Mouse (Mus musculus) lung, postnatal 0 days (tissue): Measurements from ENCODE around the gene Rplp0. TPM values are rescaled to one million over a fixed set of nuclear protein-coding genes. Genes with fewer than 3 reads are reported as not detected.

Experiments
- ATAC-seq: fragments of 200-750 bp; cut with Nextera tagmentation; 2 replicates; pipeline ENCODE4 v1.8.0; 2017; ENCODE audit warnings: moderate library complexity
- DNase-seq: peaks from one replicate; pipeline ENCODE4 v3.0.0-alpha.2; 2016; ENCODE audit warnings: low spot score
- H3K27ac ChIP-seq: fragments of 300-500 bp; sonication (generic); 2 replicates; pipeline ENCODE4 v1.5.1; 2014; ENCODE audit warnings: antibody characterized with exemption, mild to moderate bottlenecking, low read length, mixed read lengths
- H3K27me3 ChIP-seq: fragments of 300-500 bp; sonication (generic); replicated peaks from 2 replicates; pipeline ENCODE4 v1.6.1; 2014; ENCODE audit warnings: low read length, mixed read lengths; ENCODE audit not compliant: insufficient read depth
- H3K36me3 ChIP-seq: fragments of 300-500 bp; sonication (generic); 2 replicates; pipeline ENCODE4 v1.6.1; 2014; ENCODE audit warnings: low read length, mixed read lengths; ENCODE audit not compliant: insufficient read depth
- H3K4me1 ChIP-seq: fragments of 300-500 bp; sonication (generic); 2 replicates; pipeline ENCODE4 v1.6.1; 2014; ENCODE audit warnings: antibody characterized with exemption, low read depth, low read length, mixed read lengths; ENCODE audit not compliant: insufficient read depth
- H3K4me2 ChIP-seq: fragments of 300-500 bp; sonication (generic); replicated peaks from 2 replicates; pipeline ENCODE4 v1.6.1; 2014; ENCODE audit warnings: low read depth, mild to moderate bottlenecking, low read length, moderate library complexity, mixed read lengths
- H3K4me3 ChIP-seq: fragments of 300-500 bp; sonication (generic); 2 replicates; pipeline ENCODE4 v1.5.1; 2014; ENCODE audit warnings: low read depth, low read length
- H3K9ac ChIP-seq: fragments of 300-500 bp; sonication (generic); replicated peaks from 2 replicates; pipeline ENCODE4 v1.6.1; 2014; ENCODE audit warnings: low read depth, mild to moderate bottlenecking
- H3K9me3 ChIP-seq: fragments of 300-500 bp; sonication (generic); 2 replicates; pipeline ENCODE4 v1.6.1; 2016; ENCODE audit warnings: low read length, mixed read lengths
- CTCF ChIP-seq: IDR thresholded peaks from 2 replicates; pipeline ENCODE4 v1.5.1; 2016; ENCODE audit warnings: antibody characterized with exemption, mild to moderate bottlenecking
- EP300 ChIP-seq: IDR thresholded peaks from 2 replicates; pipeline ENCODE4 v1.6.1; 2016; ENCODE audit warnings: antibody characterized with exemption, mild to moderate bottlenecking, control low read depth
- WGBS: fragments of 180-500 bp; shearing (Covaris S2); extraction: QIAGEN DNeasy Blood & Tissue Kit; methylation state at CpG from one replicate; pipeline ENCODE4 v1.1.7; 2014; 5-methylcytosine and 5-hydroxymethylcytosine counted together
- polyA plus RNA-seq: library from polyadenylated mRNA; unstranded; fragments of >200 nt; fragmentation: Nextera tagmentation; extraction: Ambion mirVana; gene quantifications from 2 replicates; pipeline ENCODE4 v1.2.1, GENCODE M21; 2015

The Rplp0 gene
- polyA plus RNA-seq, 1 experiment from 2014 or later, result 987 TPM

GRCm38 (mm10) chr5:115580229-115581001 is 21.1 kb downstream of the Rplp0 start:
- Histone ChIP-seq H3K4me3 (no peak overlapping the region), H3K4me1 (no peaks in the 10 kb centered on the region), H3K9me3 (no peaks in the 10 kb centered on the region), H3K27ac (no peak overlapping the region), H3K4me2 (no peak overlapping the region), H3K36me3 (peaks cover 66% of the 10 kb centered on the region), H3K9ac (no peak overlapping the region), H3K27me3 (no peaks in the 10 kb centered on the region)
- ATAC-seq (no peak), DNase-seq (no peak)
- 76% methylated on average over 14 of the region's 14 CpGs for WGBS
- TF ChIP-seq CTCF (no peak), EP300 (no peak)

- DNase-seq, result no peak
- TF ChIP-seq CTCF (no peak), EP300 (no peak)
Observed at GRCm38 (mm10) chr5:115581662-115582061, 22.4 kb downstream of the Rplp0 start.

GRCm38 (mm10) chr5:115585616-115586015 is 26.3 kb downstream of the Rplp0 start:
- DNase-seq (no peak), ATAC-seq (no peak)
- H3K36me3 ChIP-seq, result peaks cover 77% of the 10 kb centered on the region
- no peaks in the 10 kb centered on the region for H3K9me3 ChIP-seq
- H3K4me1 ChIP-seq, result no peaks in the 10 kb centered on the region
- WGBS, result 90% methylated on average over 12 of the region's 12 CpGs
- H3K4me3 ChIP-seq, result no peak overlapping the region
- H3K4me2 ChIP-seq, result no peak overlapping the region
- TF ChIP-seq EP300, result no peak
- TF ChIP-seq CTCF, result no peak
- no peak overlapping the region for H3K9ac ChIP-seq
- H3K27ac ChIP-seq, result no peak overlapping the region
- H3K27me3 ChIP-seq, result no peaks in the 10 kb centered on the region

More at GRCm38 (mm10) chr5:115581662-115582061, 22.4 kb downstream of the Rplp0 start:
- Histone ChIP-seq H3K36me3 (peaks cover 71% of the 10 kb centered on the region), H3K9ac (no peak overlapping the region), H3K27me3 (no peaks in the 10 kb centered on the region), H3K4me3 (no peak overlapping the region), H3K4me2 (no peak overlapping the region), H3K27ac (no peak overlapping the region), H3K4me1 (no peaks in the 10 kb centered on the region), H3K9me3 (no peaks in the 10 kb centered on the region)
- ATAC-seq, result no peak
- 96% methylated on average over 9 of the region's 9 CpGs for WGBS

- H3K27me3 ChIP-seq, result no peaks in the 10 kb centered on the region
- no peak overlapping the region for H3K4me2 ChIP-seq
- peaks cover 72% of the 10 kb centered on the region for H3K36me3 ChIP-seq
- ATAC-seq (no peak), DNase-seq (no peak)
- TF ChIP-seq CTCF (no peak), EP300 (no peak)
- H3K4me3 ChIP-seq, result no peak overlapping the region
- H3K4me1 ChIP-seq, result no peaks in the 10 kb centered on the region
- no peak overlapping the region for H3K9ac ChIP-seq
- no peaks in the 10 kb centered on the region for H3K9me3 ChIP-seq
- 95% methylated on average over 15 of the region's 15 CpGs for WGBS
- no peak overlapping the region for H3K27ac ChIP-seq
Observed at GRCm38 (mm10) chr5:115586166-115586565, 26.9 kb downstream of the Rplp0 start.

- no peak overlapping the region for H3K27ac ChIP-seq
- TF ChIP-seq EP300 (no peak), CTCF (no peak)
Observed at GRCm38 (mm10) chr5:115586780-115587179, 27.5 kb downstream of the Rplp0 start.

GRCm38 (mm10) chr5:115591028-115591427 is 31.8 kb downstream of the Rplp0 start:
- Histone ChIP-seq H3K27ac (no peak overlapping the region), H3K4me3 (no peak overlapping the region), H3K4me2 (no peak overlapping the region), H3K27me3 (no peaks in the 10 kb centered on the region), H3K36me3 (peaks cover 60% of the 10 kb centered on the region), H3K9ac (no peak overlapping the region), H3K9me3 (no peaks in the 10 kb centered on the region), H3K4me1 (no peaks in the 10 kb centered on the region)
- TF ChIP-seq CTCF (0 out of 2 replicates have a peak, but pooled peaks have one; percentile 13), EP300 (no peak)
- DNase-seq (no peak), ATAC-seq (no peak)
- 64% methylated on average over 11 of the region's 11 CpGs for WGBS

More at GRCm38 (mm10) chr5:115586780-115587179, 27.5 kb downstream of the Rplp0 start:
- H3K9ac ChIP-seq, result no peak overlapping the region
- H3K9me3 ChIP-seq, result no peaks in the 10 kb centered on the region
- 94% methylated on average over 2 of the region's 2 CpGs for WGBS
- H3K36me3 ChIP-seq, result peaks cover 70% of the 10 kb centered on the region
- DNase-seq (no peak), ATAC-seq (no peak)
- no peak overlapping the region for H3K4me2 ChIP-seq
- no peaks in the 10 kb centered on the region for H3K27me3 ChIP-seq
- H3K4me1 ChIP-seq, result no peaks in the 10 kb centered on the region
- H3K4me3 ChIP-seq, result no peak overlapping the region
